Mouse (Mus musculus) small intestine, adult 2 months (tissue): ENCODE data around the gene Foxa3. TPM values are rescaled to one million over a fixed set of nuclear protein-coding genes. Genes with fewer than 3 reads are reported as not detected.

Experiments
- H3K27ac ChIP-seq: fragments of 200-500 bp; 2 replicates; pipeline ENCODE4 v1.5.1; 2012; ENCODE audit warnings: low read depth, low read length, control low read depth, inconsistent platforms; ENCODE audit not compliant: insufficient read depth
- H3K27me3 ChIP-seq: fragments of 200-500 bp; 2 replicates; pipeline ENCODE4 v1.6.1; 2012; ENCODE audit warnings: mild to moderate bottlenecking, moderate library complexity, low read length, inconsistent platforms; ENCODE audit not compliant: control insufficient read depth, insufficient read depth
- H3K36me3 ChIP-seq: fragments of 200-500 bp; 2 replicates; pipeline ENCODE4 v1.6.1; 2012; ENCODE audit warnings: mild to moderate bottlenecking, low read length, control low read depth, inconsistent platforms; ENCODE audit not compliant: control insufficient read depth, insufficient read depth
- H3K4me1 ChIP-seq: fragments of 200-500 bp; 2 replicates; pipeline ENCODE4 v1.6.1; 2012; ENCODE audit warnings: low read length, inconsistent platforms, mixed read lengths; ENCODE audit not compliant: control insufficient read depth, insufficient read depth, insufficient read length
- H3K4me3 ChIP-seq: fragments of 200-500 bp; 2 replicates; pipeline ENCODE4 v1.5.1; 2012; ENCODE audit warnings: low read depth, mild to moderate bottlenecking, control low read depth, inconsistent platforms, low read length, moderate library complexity
- CTCF ChIP-seq: fragments of 200-500 bp; IDR thresholded peaks from 2 replicates; pipeline ENCODE4 v1.5.1; 2012; ENCODE audit warnings: low read depth, mild to moderate bottlenecking, control low read depth, inconsistent platforms, low read length, moderate library complexity, mixed read lengths; ENCODE audit not compliant: insufficient replicate concordance, insufficient read length; ENCODE audit errors: extremely low read depth
- POLR2A ChIP-seq: fragments of 200-500 bp; IDR thresholded peaks from 2 replicates; pipeline ENCODE4 v1.6.1; 2012; ENCODE audit warnings: low read depth, mild to moderate bottlenecking, control low read depth, inconsistent platforms, low read length, moderate library complexity
- whole genome bisulfite sequencing: fragments of 180-500 bp; shearing (Covaris S2); methylation state at CpG from one replicate; pipeline ENCODE4 v1.1.7; 2018; 5-methylcytosine and 5-hydroxymethylcytosine counted together
- polyA plus RNA-seq: library from polyadenylated mRNA; depleted of rRNA; stranded (reverse); fragments of >200 nt; gene quantifications from 2 replicates; pipeline ENCODE4 v1.2.3, GENCODE M21; 2012; rRNA removed

The Foxa3 gene
- polyA plus RNA-seq, 1 experiment = 19.9 TPM

GRCm38 (mm10) chr7:18965312-18965711 is 58.0 kb downstream of the Foxa3 start:
- H3K27me3 ChIP-seq = peaks cover 42% of the 10 kb centered on the region
- WGBS = 80% methylated on average over 5 of the region's 5 CpGs
- peaks cover 2% of the 10 kb centered on the region; the same call in 1 of the 2 replicates for H3K4me1 ChIP-seq
- TF ChIP-seq CTCF (no peak), POLR2A (no peak)
- no peaks in the 10 kb centered on the region for H3K36me3 ChIP-seq
- H3K4me3 ChIP-seq = no peak overlapping the region
- H3K27ac ChIP-seq = no peak overlapping the region

- 5% methylated on average over 19 of the region's 19 CpGs for WGBS
Measured at GRCm38 (mm10) chr7:18963294-18963843, 60.0 kb downstream of the Foxa3 start.

More at GRCm38 (mm10) chr7:18963294-18963843, 60.0 kb downstream of the Foxa3 start:
- TF ChIP-seq CTCF = no peak
- TF ChIP-seq POLR2A = no peak
- Histone ChIP-seq H3K27ac (no peak overlapping the region), H3K27me3 (peaks cover 51% of the 10 kb centered on the region), H3K36me3 (no peaks in the 10 kb centered on the region), H3K4me3 (no peak overlapping the region), H3K4me1 (peaks cover 3% of the 10 kb centered on the region)

Other genes with a start within 250 kb of the Foxa3 start
- gene Psg19, start 225.0 kb downstream of the Foxa3 start, polyA plus RNA-seq = 0.08 TPM in 1 of 2 replicates, not detected in the other
- gene Psg17, start 201.9 kb downstream of the Foxa3 start, polyA plus RNA-seq = not detected in 2 replicates
- 1.9 and 2.2 TPM in 2 replicates for gene Mill2, start 183.6 kb downstream of the Foxa3 start, polyA plus RNA-seq
- 268 and 499 TPM in 2 replicates for gene Pglyrp1, start 152.2 kb downstream of the Foxa3 start, polyA plus RNA-seq
- gene Ccdc61, start 113.1 kb downstream of the Foxa3 start, polyA plus RNA-seq = 11.1 and 21.4 TPM in 2 replicates
- 0.41 and 0.55 TPM in 2 replicates for gene Nova2, start 97.7 kb downstream of the Foxa3 start, polyA plus RNA-seq
- not detected in 2 replicates for gene Nanos2, start 36.1 kb downstream of the Foxa3 start, polyA plus RNA-seq
- 1.9 and 2.3 TPM in 2 replicates for gene Mypop, start 32.3 kb downstream of the Foxa3 start, polyA plus RNA-seq
- 17.0 and 25.8 TPM in 2 replicates for gene Irf2bp1, start 19.5 kb downstream of the Foxa3 start, polyA plus RNA-seq
- 50.4 and 71.8 TPM in 2 replicates for gene Sympk, start 839 bp upstream of the Foxa3 start, polyA plus RNA-seq
- gene Rsph6a, start 31.2 kb upstream of the Foxa3 start, polyA plus RNA-seq = not detected in 2 replicates
- 13.9 and 16.3 TPM in 2 replicates for gene Dmwd, start 52.7 kb upstream of the Foxa3 start, polyA plus RNA-seq
- gene Dmpk, start 60.3 kb upstream of the Foxa3 start, polyA plus RNA-seq = 353 and 387 TPM in 2 replicates
- gene Six5, start 71.1 kb upstream of the Foxa3 start, polyA plus RNA-seq = 14.1 and 14.5 TPM in 2 replicates
- not detected in 2 replicates for gene Gm4969, start 94.8 kb upstream of the Foxa3 start, polyA plus RNA-seq
- gene Fbxo46, start 96.3 kb upstream of the Foxa3 start, polyA plus RNA-seq = 6.1 and 14.9 TPM in 2 replicates
- gene Qpctl, start 125.8 kb upstream of the Foxa3 start, polyA plus RNA-seq = 5.5 and 6.6 TPM in 2 replicates
- gene Snrpd2, start 126.2 kb upstream of the Foxa3 start, polyA plus RNA-seq = 13.2 and 25.8 TPM in 2 replicates
- gene Gipr, start 142.6 kb upstream of the Foxa3 start, polyA plus RNA-seq = 0.53 and 0.62 TPM in 2 replicates
- 15.8 and 17.2 TPM in 2 replicates for gene Eml2, start 152.9 kb upstream of the Foxa3 start, polyA plus RNA-seq
- gene Gpr4, start 189.0 kb upstream of the Foxa3 start, polyA plus RNA-seq = 3.8 and 4.4 TPM in 2 replicates
- 17.1 and 34.6 TPM in 2 replicates for gene Opa3, start 204.8 kb upstream of the Foxa3 start, polyA plus RNA-seq
- gene Vasp, start 248.3 kb upstream of the Foxa3 start, polyA plus RNA-seq = 183 and 517 TPM in 2 replicates